Mouse (Mus musculus) forebrain, embryonic 10.5 days (tissue): ENCODE data around the gene Clca2. TPM values are rescaled to one million over a fixed set of nuclear protein-coding genes. Genes with fewer than 3 reads are reported as not detected.

ENCODE experiments used
- DNase-seq: peaks from one replicate; pipeline ENCODE4 v3.0.0-alpha.2; 2017; ENCODE audit warnings: low spot score; ENCODE audit errors: extremely low spot score
- H3K27ac ChIP-seq: fragments of 300-500 bp; sonication (generic); 2 replicates; pipeline ENCODE4 v1.5.1; 2016; ENCODE audit warnings: mild to moderate bottlenecking
- H3K27me3 ChIP-seq: fragments of 300-500 bp; sonication (generic); 2 replicates; pipeline ENCODE4 v1.6.1; 2016; ENCODE audit warnings: mild to moderate bottlenecking; ENCODE audit not compliant: poor library complexity, severe bottlenecking
- H3K36me3 ChIP-seq: fragments of 300-500 bp; sonication (generic); replicated peaks from 2 replicates; pipeline ENCODE4 v1.6.1; 2016; ENCODE audit warnings: mild to moderate bottlenecking, moderate library complexity
- H3K4me1 ChIP-seq: fragments of 300-500 bp; sonication (generic); 2 replicates; pipeline ENCODE4 v1.6.1; 2016
- H3K4me3 ChIP-seq: fragments of 300-500 bp; sonication (generic); 2 replicates; pipeline ENCODE4 v1.5.1; 2016; ENCODE audit warnings: mild to moderate bottlenecking, moderate library complexity
- H3K9me3 ChIP-seq: fragments of 300-500 bp; sonication (generic); 2 replicates; pipeline ENCODE4 v1.6.1; 2016; ENCODE audit warnings: mild to moderate bottlenecking, moderate library complexity
- WGBS: fragments of 180-500 bp; shearing (Covaris S2); methylation state at CpG from one replicate; pipeline ENCODE4 v1.1.7; 2016; 5-methylcytosine and 5-hydroxymethylcytosine counted together
- polyA plus RNA-seq: library from polyadenylated mRNA; unstranded; fragments of >200 nt; fragmentation: Nextera tagmentation; extraction: Ambion mirVana; gene quantifications from 2 replicates; pipeline ENCODE4 v1.2.1, GENCODE M21; 2016

Clca2 gene
- 0.10 and 0.12 TPM in 2 replicates for polyA plus RNA-seq

DNA sequence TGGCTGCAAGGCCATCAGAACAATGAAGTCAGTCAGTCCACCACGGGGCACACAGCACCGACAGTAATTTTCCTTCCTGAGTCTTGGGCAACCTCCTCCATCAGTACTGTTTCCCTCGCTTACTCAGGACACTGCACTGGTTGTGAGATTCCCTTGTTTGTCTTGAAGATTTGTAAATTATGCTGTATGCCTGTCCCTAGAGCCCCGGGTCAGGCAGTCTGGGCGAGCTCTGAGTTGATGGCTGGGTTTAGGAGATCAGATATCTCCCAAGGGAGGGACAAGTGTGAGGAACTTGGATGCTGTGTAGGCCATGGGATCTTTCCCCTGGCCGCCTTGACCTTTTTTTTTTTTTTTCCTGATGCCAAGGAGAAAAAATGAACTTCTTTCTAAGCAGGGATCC lies at the start of gene Clca2:
Clca2 (minus strand) TSS at position 153 of the 400 bp plus-strand sequence.
- no peaks in the 10 kb centered on the region for H3K36me3 ChIP-seq
- H3K27me3 ChIP-seq = no peaks in the 10 kb centered on the region
- no peak within 1 kb of the TSS for H3K4me3 ChIP-seq
- no peak within 1 kb of the TSS for H3K27ac ChIP-seq
- WGBS = 81% methylated on average over 6 of the region's 6 CpGs
- DNase-seq = no peak
- H3K9me3 ChIP-seq = no peaks in the 10 kb centered on the region
- no peaks in the 10 kb centered on the region for H3K4me1 ChIP-seq

DNA sequence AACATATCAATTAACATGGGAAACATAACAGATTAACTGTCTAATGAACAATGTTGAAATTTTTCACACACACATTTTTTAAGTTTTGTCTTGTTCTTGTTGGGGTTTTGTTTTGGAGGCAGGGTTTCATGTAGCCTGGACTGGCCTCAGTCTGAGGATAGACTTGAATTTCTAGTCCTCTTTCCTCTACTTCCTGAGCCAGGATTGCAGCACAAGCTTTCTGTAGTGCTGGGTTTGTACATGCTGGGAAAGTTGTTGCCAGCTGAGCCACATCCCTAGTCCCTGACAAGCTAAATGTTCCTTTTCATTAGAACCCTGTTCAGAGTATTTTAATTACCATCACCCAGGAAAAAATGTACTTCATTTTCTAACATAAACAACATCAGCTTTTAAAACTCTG lies 48.7 kb upstream of the Clca2 start:
- DNase-seq = no peak
- no peaks in the 10 kb centered on the region for H3K9me3 ChIP-seq
- no peak overlapping the region for H3K4me3 ChIP-seq
- H3K27ac ChIP-seq = no peak overlapping the region
- no peaks in the 10 kb centered on the region for H3K27me3 ChIP-seq
- H3K4me1 ChIP-seq = no peaks in the 10 kb centered on the region
- peaks cover 45% of the 10 kb centered on the region for H3K36me3 ChIP-seq

DNA sequence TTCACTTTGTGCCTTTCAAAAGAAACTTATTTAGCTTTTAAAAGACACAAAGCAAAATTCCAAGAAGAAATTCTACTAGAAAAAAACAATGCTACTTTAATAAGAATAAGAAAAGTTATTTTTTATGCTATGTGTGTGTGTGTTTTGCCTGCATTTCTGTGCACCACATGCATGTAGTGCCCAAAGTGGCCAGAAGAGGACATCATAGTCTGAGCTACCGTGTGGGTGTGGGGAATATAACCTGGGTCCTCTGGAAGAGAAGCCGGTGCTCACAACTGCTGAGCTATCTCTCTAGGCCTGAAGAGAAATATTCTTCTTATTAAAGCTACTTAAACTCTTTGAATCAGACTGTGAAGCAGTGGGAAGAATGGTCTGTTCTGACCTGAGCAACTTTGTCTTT lies 48.2 kb upstream of the Clca2 start:
- DNase-seq = no peak
- Histone ChIP-seq H3K4me3 (no peak overlapping the region), H3K27me3 (no peaks in the 10 kb centered on the region), H3K9me3 (no peaks in the 10 kb centered on the region), H3K36me3 (peaks cover 45% of the 10 kb centered on the region), H3K4me1 (no peaks in the 10 kb centered on the region), H3K27ac (no peak overlapping the region)
- 90% methylated on average over 2 of the region's 2 CpGs for WGBS

DNA sequence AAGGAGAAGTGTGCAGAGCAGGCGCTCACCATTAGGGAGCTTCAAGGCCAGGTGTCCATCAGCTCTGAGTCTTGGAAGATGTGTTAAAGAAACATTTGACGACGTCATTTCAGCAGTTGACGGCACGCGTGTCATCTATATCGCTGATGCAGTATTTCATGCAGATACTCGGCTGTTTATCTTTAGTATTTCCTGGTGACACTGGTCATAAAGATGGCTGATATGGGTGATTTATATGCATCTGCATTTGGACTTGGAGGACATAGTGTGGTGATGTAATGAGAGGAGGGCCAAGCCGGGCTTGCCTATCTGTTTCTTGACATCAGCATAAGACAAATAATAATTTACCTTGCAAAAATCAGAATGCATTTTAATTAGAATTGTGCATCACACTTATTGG lies 47.6 kb upstream of the Clca2 start:
- no peak overlapping the region for H3K27ac ChIP-seq
- H3K4me3 ChIP-seq = no peak overlapping the region
- 95% methylated on average over 9 of the region's 9 CpGs for WGBS
- H3K27me3 ChIP-seq = no peaks in the 10 kb centered on the region
- H3K4me1 ChIP-seq = no peaks in the 10 kb centered on the region
- no peak for DNase-seq
- peaks cover 41% of the 10 kb centered on the region for H3K36me3 ChIP-seq
- H3K9me3 ChIP-seq = no peaks in the 10 kb centered on the region

DNA sequence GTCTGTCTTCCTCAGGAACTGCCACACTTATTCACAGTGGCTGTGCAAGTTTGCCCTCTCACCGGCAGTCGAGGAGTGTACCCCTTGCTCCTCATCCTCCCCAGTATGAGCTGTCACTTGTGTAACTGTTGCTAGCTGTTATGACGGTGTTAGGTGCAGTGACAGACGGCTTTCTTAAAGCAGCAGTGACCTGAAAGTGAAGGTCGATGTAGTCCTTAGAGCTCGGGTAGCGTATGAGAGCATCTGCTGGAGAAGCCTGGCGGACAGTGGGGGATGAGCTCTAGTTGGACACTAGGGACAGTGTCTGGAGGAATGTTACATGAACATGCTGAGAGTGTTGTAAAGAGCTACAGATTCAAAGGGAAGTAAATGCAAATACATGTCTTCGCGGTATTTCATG lies 44.6 kb upstream of the Clca2 start:
- no peak overlapping the region for H3K27ac ChIP-seq
- 90% methylated on average over 10 of the region's 10 CpGs for WGBS

DNA sequence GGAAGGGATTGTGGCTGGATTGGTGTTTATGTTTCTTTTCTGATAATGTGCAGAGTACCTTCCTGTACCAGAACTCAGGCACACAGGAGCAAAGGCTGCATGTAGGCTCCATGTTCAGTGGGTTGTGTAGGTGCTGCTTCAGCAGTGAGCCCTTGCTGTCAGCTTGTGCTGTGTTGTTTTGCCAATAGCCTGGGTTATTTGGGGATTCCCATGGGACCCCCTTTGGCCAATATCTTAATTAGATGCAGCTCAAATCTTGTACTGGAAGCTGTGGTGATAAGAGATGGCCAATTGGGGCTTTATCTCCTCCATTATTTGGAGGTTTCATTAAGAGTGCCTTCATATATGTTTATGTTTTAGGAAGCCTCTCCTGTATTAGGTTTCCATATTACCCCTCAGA lies 43.7 kb upstream of the Clca2 start:
- Histone ChIP-seq H3K36me3 (peaks cover 31% of the 10 kb centered on the region), H3K27ac (no peak overlapping the region), H3K4me3 (no peak overlapping the region), H3K27me3 (no peaks in the 10 kb centered on the region), H3K4me1 (no peaks in the 10 kb centered on the region), H3K9me3 (no peaks in the 10 kb centered on the region)
- DNase-seq = no peak

More for the DNA sequence above, 44.6 kb upstream of the Clca2 start:
- no peaks in the 10 kb centered on the region for H3K4me1 ChIP-seq
- no peak overlapping the region for H3K4me3 ChIP-seq
- H3K9me3 ChIP-seq = no peaks in the 10 kb centered on the region
- H3K27me3 ChIP-seq = no peaks in the 10 kb centered on the region
- peaks cover 28% of the 10 kb centered on the region for H3K36me3 ChIP-seq
- no peak for DNase-seq

DNA sequence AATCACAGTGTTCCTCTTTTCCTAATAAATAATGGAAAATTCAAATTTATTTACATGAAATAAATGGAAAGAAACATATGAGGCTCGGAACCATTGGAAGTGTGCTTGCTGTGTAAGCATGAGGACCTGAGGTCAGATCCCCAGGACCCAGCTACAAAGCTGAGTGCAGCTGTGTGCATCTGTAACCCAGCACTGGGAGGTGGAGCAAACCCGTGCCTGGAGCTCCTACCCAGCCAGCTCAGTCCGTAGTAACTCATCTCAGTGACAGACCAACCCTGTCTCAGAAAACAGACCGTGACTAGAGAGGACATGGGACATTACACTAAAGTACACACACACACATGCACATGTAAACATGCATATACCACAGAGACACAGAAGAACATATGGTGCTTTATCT lies 41.0 kb upstream of the Clca2 start:
- Histone ChIP-seq H3K36me3 (peaks cover 24% of the 10 kb centered on the region), H3K27me3 (no peaks in the 10 kb centered on the region), H3K4me3 (no peak overlapping the region), H3K4me1 (no peaks in the 10 kb centered on the region), H3K27ac (no peak overlapping the region), H3K9me3 (no peaks in the 10 kb centered on the region)
- WGBS = 96% methylated on average over 4 of the region's 4 CpGs
- no peak for DNase-seq

DNA sequence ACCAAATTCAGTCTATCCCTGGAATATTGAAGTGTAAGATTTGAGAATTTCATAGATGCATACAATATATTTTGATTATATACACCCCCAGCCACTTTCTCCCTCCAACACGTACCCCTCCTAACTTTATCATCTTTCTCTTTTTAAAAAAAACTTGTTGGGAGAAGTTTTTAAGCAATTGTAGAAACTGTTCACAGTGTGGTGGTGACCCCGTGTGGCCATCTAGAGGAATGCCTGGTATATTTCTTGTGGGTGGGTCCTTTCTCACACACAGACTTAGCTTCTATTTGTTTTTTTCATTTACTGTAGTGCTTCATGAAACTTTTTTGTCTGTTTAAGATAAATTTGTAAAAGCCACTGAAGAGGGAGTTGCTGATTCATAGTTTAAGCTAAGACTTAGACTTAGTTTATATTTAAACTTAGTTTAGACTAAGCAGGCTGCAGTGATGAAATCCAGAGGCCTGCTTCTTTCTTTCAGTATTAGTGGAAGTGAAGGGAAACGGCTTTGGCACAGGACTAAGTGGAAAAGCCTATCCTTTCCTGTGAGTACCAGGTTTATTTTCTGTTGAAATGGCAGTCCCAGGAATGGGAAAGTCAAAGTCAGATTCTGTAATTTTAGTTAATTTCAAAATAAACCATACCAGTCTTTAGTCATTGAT lies 32.1 kb upstream of the Clca2 start:
- H3K9me3 ChIP-seq = no peaks in the 10 kb centered on the region
- WGBS = 43% methylated on average over 3 of the region's 3 CpGs
- no peak for DNase-seq
- H3K4me3 ChIP-seq = no peak overlapping the region
- H3K27ac ChIP-seq = no peak overlapping the region
- H3K27me3 ChIP-seq = no peaks in the 10 kb centered on the region
- H3K36me3 ChIP-seq = peaks cover 64% of the 10 kb centered on the region
- H3K4me1 ChIP-seq = no peaks in the 10 kb centered on the region

DNA sequence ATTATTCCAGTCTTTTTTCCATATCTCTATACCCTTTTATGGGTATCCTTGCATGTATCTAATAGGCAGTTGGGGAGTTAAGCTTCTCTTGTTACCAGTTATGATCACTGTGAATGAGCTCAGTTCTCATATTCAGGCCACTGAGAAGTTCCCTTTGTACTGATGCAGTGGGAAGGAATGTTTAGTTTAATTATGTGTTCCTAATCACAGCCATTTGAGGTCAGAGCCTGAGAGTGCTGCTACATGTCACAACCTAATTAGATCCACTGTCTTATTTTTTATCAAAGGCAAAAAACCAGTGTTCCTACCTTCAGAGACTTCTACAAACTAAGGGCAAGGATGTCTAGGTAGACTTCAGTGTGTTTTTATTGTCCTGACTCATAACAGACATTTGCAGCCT lies 30.1 kb upstream of the Clca2 start:
- peaks cover 63% of the 10 kb centered on the region for H3K36me3 ChIP-seq
- no peak for DNase-seq
- no peak overlapping the region for H3K27ac ChIP-seq
- no peaks in the 10 kb centered on the region for H3K9me3 ChIP-seq
- H3K4me3 ChIP-seq = no peak overlapping the region
- no peaks in the 10 kb centered on the region for H3K27me3 ChIP-seq
- no peaks in the 10 kb centered on the region for H3K4me1 ChIP-seq

DNA sequence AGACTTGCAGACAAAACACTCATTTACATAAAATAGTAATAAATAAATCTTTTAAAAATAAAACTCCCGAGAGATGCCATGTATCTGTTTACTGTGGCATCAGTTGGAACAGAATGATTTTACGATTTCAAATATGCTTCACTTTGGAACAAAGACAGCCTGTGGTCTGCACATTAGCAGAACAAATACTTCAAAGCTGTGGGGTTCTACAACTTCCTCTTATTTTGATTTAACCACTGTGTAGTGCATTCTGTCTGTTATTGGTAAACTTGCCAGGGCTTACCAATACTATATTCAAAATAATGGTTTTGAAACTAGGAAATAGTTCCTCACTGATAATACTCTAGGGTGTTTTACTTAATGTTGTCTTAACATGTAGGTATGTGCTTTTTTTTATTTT lies 27.4 kb upstream of the Clca2 start:
- H3K9me3 ChIP-seq = no peaks in the 10 kb centered on the region
- no peaks in the 10 kb centered on the region for H3K27me3 ChIP-seq
- WGBS = 90% methylated on average over 2 of the region's 2 CpGs
- no peaks in the 10 kb centered on the region for H3K4me1 ChIP-seq
- peaks cover 40% of the 10 kb centered on the region for H3K36me3 ChIP-seq
- H3K27ac ChIP-seq = no peak overlapping the region
- DNase-seq = no peak
- no peak overlapping the region for H3K4me3 ChIP-seq

DNA sequence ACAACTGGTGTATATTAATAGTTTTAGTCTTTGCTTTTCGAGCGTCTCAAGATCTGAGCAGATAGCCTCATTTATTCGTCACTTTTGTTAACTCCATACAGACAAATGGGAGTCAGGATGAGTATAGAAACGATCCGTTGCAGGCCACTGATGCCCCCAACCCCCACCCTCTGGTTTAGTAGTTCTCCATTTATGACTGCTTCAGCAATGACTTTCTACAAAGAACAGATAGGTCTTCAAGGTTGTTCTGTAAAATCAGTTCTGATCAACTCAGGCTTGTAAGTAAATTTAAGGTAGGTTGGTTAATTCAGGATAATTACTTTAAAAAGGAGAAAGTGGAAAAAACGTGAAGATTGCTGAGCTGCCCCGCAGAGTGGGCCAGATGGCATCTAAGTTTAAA lies 20.2 kb upstream of the Clca2 start:
- DNase-seq = no peak
- H3K27ac ChIP-seq = peak overlapping the region; percentile 99; the same call in 1 of the 2 replicates

DNA sequence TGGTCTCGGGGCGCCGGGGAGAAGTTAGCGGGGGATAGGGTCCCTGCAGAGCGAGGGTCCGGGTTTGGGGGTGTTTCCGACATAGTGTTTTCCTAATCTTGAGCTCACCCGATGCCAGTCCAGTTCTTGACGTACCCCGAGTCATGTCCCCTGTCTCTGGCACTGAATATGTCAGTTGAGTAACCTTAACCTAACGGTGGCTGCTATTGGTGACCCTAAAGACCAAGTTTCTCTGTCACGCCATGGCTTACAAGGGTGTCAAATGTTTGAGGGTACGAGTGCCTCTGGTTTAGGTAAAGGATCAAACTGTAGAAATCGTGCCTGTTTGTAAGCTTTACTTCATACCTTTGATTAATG lies 19.7 kb upstream of the Clca2 start:
- DNase-seq = no peak
- Histone ChIP-seq H3K27ac (peak overlapping the region; percentile 99), H3K4me1 (peaks cover 15% of the 10 kb centered on the region), H3K4me3 (peak overlapping the region; percentile 80), H3K27me3 (no peaks in the 10 kb centered on the region), H3K36me3 (no peaks in the 10 kb centered on the region), H3K9me3 (no peaks in the 10 kb centered on the region)
- WGBS = 6% methylated on average over 14 of the region's 14 CpGs

More for the DNA sequence above, 20.2 kb upstream of the Clca2 start:
- Histone ChIP-seq H3K27me3 (no peaks in the 10 kb centered on the region), H3K9me3 (no peaks in the 10 kb centered on the region), H3K4me3 (peak overlapping the region; percentile 80), H3K36me3 (peaks cover 4% of the 10 kb centered on the region; the same call in 1 of the 2 replicates), H3K4me1 (peaks cover 15% of the 10 kb centered on the region)
- 80% methylated on average over 7 of the region's 7 CpGs for WGBS

DNA sequence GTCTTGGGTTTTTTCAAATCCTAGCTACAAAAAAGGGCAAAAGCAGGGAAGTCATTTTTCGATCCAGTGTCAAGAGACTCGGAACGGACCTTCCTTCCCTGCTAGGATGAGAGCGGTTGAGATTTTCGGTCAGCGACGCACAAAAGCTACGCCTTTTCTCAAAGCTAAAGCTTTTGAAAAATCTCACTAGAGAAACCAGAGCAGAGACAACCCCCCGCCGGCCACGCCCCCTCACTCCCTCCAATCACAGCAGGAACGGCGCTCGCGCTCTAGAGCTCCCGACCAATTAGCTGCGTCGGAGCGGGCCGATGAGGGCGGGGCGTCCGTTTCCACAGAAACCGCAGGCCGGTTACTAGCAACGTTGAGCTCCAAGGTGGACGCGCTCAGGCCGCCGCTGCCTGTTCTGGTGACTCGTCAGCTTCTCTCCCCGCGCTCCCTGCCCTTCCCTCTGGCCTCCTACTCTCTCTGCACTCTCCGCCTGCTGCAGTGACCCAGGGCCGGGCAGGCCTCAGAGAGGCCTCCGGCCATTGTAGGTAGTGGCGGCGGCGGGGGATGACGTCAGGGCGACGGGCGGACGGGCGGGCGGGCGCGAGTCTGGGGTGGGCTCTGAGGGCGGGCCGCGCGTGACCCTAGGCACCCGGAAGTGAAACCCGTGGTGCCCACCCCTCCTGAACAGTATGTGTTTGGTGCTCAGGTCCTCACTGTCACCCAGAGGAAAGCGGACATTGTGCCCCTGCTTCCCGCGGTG lies 19.2 kb upstream of the Clca2 start, which contains the start of gene Odf2l:
Odf2l (plus strand) TSS at position 335 of the 748 bp plus-strand sequence.
- under 1% methylated on average over 57 of the region's 57 CpGs for WGBS
- peak within 1 kb of the TSS; percentile 80 for H3K4me3 ChIP-seq
- H3K36me3 ChIP-seq = no peaks in the 10 kb centered on the region
- H3K27me3 ChIP-seq = no peaks in the 10 kb centered on the region
- DNase-seq = peak; percentile 97
- peaks cover 15% of the 10 kb centered on the region for H3K4me1 ChIP-seq
- peak within 1 kb of the TSS; percentile 99 for H3K27ac ChIP-seq
- no peaks in the 10 kb centered on the region for H3K9me3 ChIP-seq
